Mouse (Mus musculus) testis, adult 2 months (tissue): ENCODE results near the gene Zfp775.

Experiments
- CTCF ChIP-seq: fragments of 200-500 bp; IDR thresholded peaks from 2 replicates; pipeline ENCODE4 v1.5.1; 2012; ENCODE audit warnings: low read depth, mild to moderate bottlenecking, inconsistent platforms, low read length, moderate library complexity; ENCODE audit not compliant: control insufficient read depth, insufficient read depth, insufficient replicate concordance
- POLR2A ChIP-seq: fragments of 200-500 bp; IDR thresholded peaks from 2 replicates; pipeline ENCODE4 v1.6.1; 2012; ENCODE audit warnings: low read depth, mild to moderate bottlenecking, inconsistent platforms, low read length, moderate library complexity; ENCODE audit not compliant: control insufficient read depth

DNA sequence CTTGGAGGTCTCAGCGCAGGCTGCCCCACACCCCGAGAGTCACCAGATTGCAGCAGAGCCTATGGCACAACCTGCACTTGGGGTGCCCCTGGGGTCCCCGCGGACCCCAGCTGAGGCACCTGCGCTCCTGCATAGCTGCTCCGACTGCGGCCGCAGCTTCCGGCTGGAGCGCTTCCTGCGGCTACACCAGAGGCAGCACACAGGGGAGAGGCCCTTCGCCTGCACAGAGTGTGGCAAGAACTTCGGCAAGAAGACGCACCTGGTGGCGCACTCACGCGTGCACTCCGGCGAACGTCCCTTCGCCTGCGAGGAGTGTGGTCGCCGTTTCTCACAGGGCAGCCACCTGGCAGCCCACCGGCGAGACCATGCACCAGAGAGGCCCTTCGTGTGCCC, 4.6 kb upstream of the Zfp775 start:
- TF ChIP-seq POLR2A, result no peak
- no peak for TF ChIP-seq CTCF
